7 mouse cellular contexts compared by ENCODE assay signal in the genomic region with DNA sequence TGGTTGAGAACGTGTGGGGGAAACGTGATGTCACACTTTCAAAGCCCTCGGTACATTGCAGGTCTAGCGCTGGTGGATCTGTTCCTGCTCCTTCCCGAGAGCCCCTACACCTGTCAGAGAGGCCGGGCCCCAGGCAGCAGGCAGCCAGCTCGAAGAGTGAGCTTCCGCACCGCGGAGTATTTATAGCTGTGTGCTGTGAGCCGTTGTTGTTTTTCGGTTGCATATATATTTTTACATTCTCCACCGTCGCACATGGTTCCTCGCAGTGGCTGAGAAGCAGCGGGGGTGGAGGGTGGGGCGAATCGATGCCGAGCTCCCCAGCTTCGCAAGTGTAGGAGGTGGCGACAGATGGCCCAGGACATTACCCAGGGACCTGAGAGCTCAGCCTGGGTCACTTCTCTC. TPM values are rescaled to one million over a fixed set of nuclear protein-coding genes. Genes with fewer than 3 reads are reported as not detected.
A peak's percentile ranks its signal among the peaks of the same experiment; 100 is the strongest.
DNase-seq lines count a peak whose midpoint lies in the region; ATAC-seq and TF ChIP-seq lines count a peak whose summit lies in the region.

No protein-coding gene starts in this region.

- TF ChIP-seq EP300 in liver, postnatal 0 days (IDR thresholded peaks at IDR 0.05; ENCODE audit: low read depth): no peak
- TF ChIP-seq EP300 in lung, postnatal 0 days (IDR thresholded peaks at IDR 0.05): no peak

- no peaks in the 10 kb centered on the region for H3K9me3 ChIP-seq in midbrain, embryonic 10.5 days (replicated peaks)
- no peaks in the 10 kb centered on the region for H3K9me3 ChIP-seq in midbrain, postnatal 0 days (ENCODE audit: low read length)
- H3K9me3 ChIP-seq in liver, postnatal 0 days (ENCODE audit: low read length): no peaks in the 10 kb centered on the region
- H3K9me3 ChIP-seq in lung, postnatal 0 days (ENCODE audit: low read length): no peaks in the 10 kb centered on the region

- DNase-seq in midbrain, embryonic 10.5 days (ENCODE audit: low spot score): no peak
- no peak for DNase-seq in midbrain, postnatal 0 days (ENCODE audit: low spot score)
- peak; percentile 42 for DNase-seq in liver, postnatal 0 days
- peak; percentile 69 for DNase-seq in thymus, adult 2 months
- no peak for DNase-seq in ovary, adult 18-20 months (ENCODE audit: low spot score)
- no peak for DNase-seq in lung, postnatal 0 days (ENCODE audit: low spot score)

- H3K4me3 ChIP-seq in midbrain, embryonic 10.5 days: no peak overlapping the region
- H3K4me3 ChIP-seq in midbrain, postnatal 0 days (ENCODE audit: low read depth, low read length): no peak overlapping the region
- H3K4me3 ChIP-seq in liver, postnatal 0 days (ENCODE audit: low read depth, low read length): no peak overlapping the region
- peak overlapping the region; percentile 18 for H3K4me3 ChIP-seq in thymus, adult 2 months (ENCODE audit: control insufficient read depth, insufficient read depth, low read length)
- H3K4me3 ChIP-seq in lung, postnatal 0 days (ENCODE audit: low read depth, low read length): no peak overlapping the region

- 0 out of 2 replicates have a peak, but pooled peaks have one; percentile 33 for TF ChIP-seq POLR2A in thymus, adult 2 months (IDR thresholded peaks at IDR 0.05; ENCODE audit: control insufficient read depth, extremely low read depth, insufficient read depth, low read length, poor library complexity)

- H3K9ac ChIP-seq in midbrain, postnatal 0 days (replicated peaks; ENCODE audit: low read length, poor library complexity, severe bottlenecking): no peak overlapping the region
- no peak overlapping the region for H3K9ac ChIP-seq in liver, postnatal 0 days (replicated peaks)
- H3K9ac ChIP-seq in lung, postnatal 0 days (replicated peaks; ENCODE audit: low read depth): no peak overlapping the region

- peaks cover 87% of the 10 kb centered on the region for H3K27me3 ChIP-seq in midbrain, embryonic 10.5 days (ENCODE audit: low read depth, poor library complexity, severe bottlenecking)
- H3K27me3 ChIP-seq in midbrain, postnatal 0 days (ENCODE audit: insufficient read depth, low read length): no peaks in the 10 kb centered on the region
- H3K27me3 ChIP-seq in liver, postnatal 0 days (ENCODE audit: insufficient read depth, low read length): no peaks in the 10 kb centered on the region
- H3K27me3 ChIP-seq in thymus, adult 2 months (ENCODE audit: control insufficient read depth, insufficient read depth, low read length): no peaks in the 10 kb centered on the region
- H3K27me3 ChIP-seq in lung, postnatal 0 days (replicated peaks; ENCODE audit: insufficient read depth, low read length): no peaks in the 10 kb centered on the region

- TF ChIP-seq CTCF in midbrain, postnatal 0 days (IDR thresholded peaks at IDR 0.05): no peak
- TF ChIP-seq CTCF in liver, postnatal 0 days (IDR thresholded peaks at IDR 0.05; ENCODE audit: low read depth): no peak
- TF ChIP-seq CTCF in thymus, adult 2 months (IDR thresholded peaks at IDR 0.05; ENCODE audit: borderline replicate concordance, control insufficient read depth, extremely low read depth, insufficient read depth, low read length, poor library complexity): no peak
- TF ChIP-seq CTCF in lung, postnatal 0 days (IDR thresholded peaks at IDR 0.05): no peak

- peak overlapping the region; percentile 77 for H3K27ac ChIP-seq in midbrain, embryonic 10.5 days (replicated peaks)
- no peak overlapping the region for H3K27ac ChIP-seq in midbrain, postnatal 0 days (ENCODE audit: low read depth, low read length)
- peak overlapping the region; percentile 70 for H3K27ac ChIP-seq in liver, postnatal 0 days (ENCODE audit: low read depth)
- peak overlapping the region; percentile 81 for H3K27ac ChIP-seq in thymus, adult 2 months (ENCODE audit: control insufficient read depth, insufficient read depth, low read length)
- H3K27ac ChIP-seq in lung, postnatal 0 days (ENCODE audit: low read length): no peak overlapping the region

- ATAC-seq in midbrain, postnatal 0 days (ENCODE audit: low FRiP score): no peak
- peak; percentile 14 to 30; a peak in 2 of 4 replicates for ATAC-seq in hematopoietic stem cell, adult 5-6 weeks (replicated peaks in 1 of 2; ENCODE audit: insufficient read depth in 1 of 2, low FRiP score in 2 of 2, low TSS enrichment in 1 of 2, low read depth in 1 of 2, poor library complexity in 2 of 2, severe bottlenecking in 2 of 2)
- peak; percentile 50; the same call in 1 of the 2 replicates for ATAC-seq in liver, postnatal 0 days
- no peak for ATAC-seq in lung, postnatal 0 days

- WGBS in midbrain, embryonic 10.5 days: 24% methylated on average over 21 of the region's 21 CpGs
- 29% methylated on average over 21 of the region's 21 CpGs for WGBS in midbrain, postnatal 0 days
- 20% methylated on average over 21 of the region's 21 CpGs for WGBS in liver, postnatal 0 days (ENCODE audit: insufficient replicate concordance)
- WGBS in thymus, adult 2 months: 12% methylated on average over 21 of the region's 21 CpGs
- 41% methylated on average over 21 of the region's 21 CpGs for WGBS in lung, postnatal 0 days

- no peak overlapping the region for H3K4me2 ChIP-seq in midbrain, postnatal 0 days (ENCODE audit: low read depth, low read length, poor library complexity, severe bottlenecking)
- H3K4me2 ChIP-seq in liver, postnatal 0 days (ENCODE audit: low read depth, low read length): peak overlapping the region; percentile 13
- H3K4me2 ChIP-seq in lung, postnatal 0 days (replicated peaks; ENCODE audit: low read depth, low read length): no peak overlapping the region

- H3K36me3 ChIP-seq in midbrain, embryonic 10.5 days: no peaks in the 10 kb centered on the region
- H3K36me3 ChIP-seq in midbrain, postnatal 0 days (ENCODE audit: insufficient read depth, low read length): no peaks in the 10 kb centered on the region
- no peaks in the 10 kb centered on the region for H3K36me3 ChIP-seq in liver, postnatal 0 days (replicated peaks; ENCODE audit: insufficient read depth, low read length)
- no peaks in the 10 kb centered on the region for H3K36me3 ChIP-seq in thymus, adult 2 months (ENCODE audit: control insufficient read depth, insufficient read depth, low read length)
- no peaks in the 10 kb centered on the region for H3K36me3 ChIP-seq in lung, postnatal 0 days (ENCODE audit: insufficient read depth, low read length)

- peaks cover 71% of the 10 kb centered on the region for H3K4me1 ChIP-seq in midbrain, embryonic 10.5 days
- H3K4me1 ChIP-seq in midbrain, postnatal 0 days (ENCODE audit: insufficient read depth, low read length): peaks cover 15% of the 10 kb centered on the region
- H3K4me1 ChIP-seq in liver, postnatal 0 days (ENCODE audit: insufficient read depth): peaks cover 10% of the 10 kb centered on the region
- H3K4me1 ChIP-seq in thymus, adult 2 months (replicated peaks; ENCODE audit: control insufficient read depth, insufficient read depth, low read length): peaks cover 57% of the 10 kb centered on the region
- H3K4me1 ChIP-seq in lung, postnatal 0 days (ENCODE audit: insufficient read depth, low read depth, low read length): peaks cover 11% of the 10 kb centered on the region; the same call in 1 of the 2 replicates

RNA-seq across cellular contexts. Expression of a gene that starts 11.0 kb away (rescaled TPM):
- polyA plus RNA-seq in midbrain, embryonic 10.5 days (2016; fragmentation: Nextera tagmentation; extraction: Ambion mirVana): 31.1 and 31.4 TPM in 2 replicates
- total RNA-seq in midbrain, postnatal 0 days (2014; rRNA removed): 3.7 and 4.8 TPM in 2 replicates
- polyA plus RNA-seq in midbrain, postnatal 0 days (2015; fragmentation: Nextera tagmentation; extraction: Ambion mirVana): 1.6 and 1.7 TPM in 2 replicates
- not detected in 2 replicates for total RNA-seq in hematopoietic stem cell, adult 5-6 weeks (2017)
- polyA plus RNA-seq in liver, postnatal 0 days (2015; fragmentation: Nextera tagmentation; extraction: Ambion mirVana): 0.16 and 0.19 TPM in 2 replicates
- 0.17 and 0.38 TPM in 2 replicates for polyA plus RNA-seq in thymus, adult 2 months (2012; rRNA removed)
- polyA plus RNA-seq in lung, postnatal 0 days (2015; fragmentation: Nextera tagmentation; extraction: Ambion mirVana): 0.39 and 0.40 TPM in 2 replicates

Comparison
In these comparisons a context has a peak if more than half of its experiments do, and no peak if none do; other contexts are left out.
1. H3K27ac ChIP-seq: peak in midbrain, embryonic 10.5 days (single experiment), liver, postnatal 0 days (single experiment) and thymus, adult 2 months (single experiment); none in midbrain, postnatal 0 days (single experiment) and lung, postnatal 0 days (single experiment).
2. RNA of a gene that starts 11.0 kb away (polyA plus RNA-seq): 31.1 to 31.4 TPM in midbrain, embryonic 10.5 days; 1.6 to 1.7 TPM in midbrain, postnatal 0 days, 0.39 to 0.40 TPM in lung, postnatal 0 days, 0.17 to 0.38 TPM in thymus, adult 2 months and 0.16 to 0.19 TPM in liver, postnatal 0 days; every median in the first group is over 10 times any median in the second.
3. DNase-seq: peak in liver, postnatal 0 days (single experiment) and thymus, adult 2 months (single experiment); none in midbrain, embryonic 10.5 days (single experiment), midbrain, postnatal 0 days (single experiment), ovary, adult 18-20 months (single experiment) and lung, postnatal 0 days (single experiment).
4. ATAC-seq: peak in hematopoietic stem cell, adult 5-6 weeks (2 of 2) and liver, postnatal 0 days (single experiment); none in midbrain, postnatal 0 days (single experiment) and lung, postnatal 0 days (single experiment).